Mouse (Mus musculus): ENCODE measurements around the gene Acadm.
A peak's percentile ranks its signal among the peaks of the same experiment; 100 is the strongest.

Gene Acadm

GRCm38 (mm10) chr3:153941613-153942012 is 2.8 kb downstream of the Acadm start:
- no peak for DNase-seq (ENCODE audit: low spot score in 2 of 2)

- no peak for DNase-seq (ENCODE audit: low spot score in 2 of 2)
These were observed 3.9 kb downstream of the Acadm start for GRCm38 (mm10) chr3:153940486-153940885.

GRCm38 (mm10) chr3:153940021-153940420 is 4.4 kb downstream of the Acadm start:
- DNase-seq (ENCODE audit: low spot score in 2 of 2) = no peak

GRCm38 (mm10) chr3:153937116-153937810 is 7.2 kb downstream of the Acadm start:
- DNase-seq (ENCODE audit: low spot score in 2 of 2) = no peak

- DNase-seq (ENCODE audit: low spot score in 2 of 2) = no peak
These were observed 8.6 kb downstream of the Acadm start for GRCm38 (mm10) chr3:153935878-153936277.

GRCm38 (mm10) chr3:153932461-153932860 is 12.0 kb downstream of the Acadm start:
- DNase-seq (ENCODE audit: low spot score in 2 of 2) = no peak

- no peak for DNase-seq (ENCODE audit: low spot score in 2 of 2)
These were observed 14.9 kb downstream of the Acadm start for GRCm38 (mm10) chr3:153929526-153929925.

GRCm38 (mm10) chr3:153926333-153926732 is 18.1 kb downstream of the Acadm start:
- DNase-seq (ENCODE audit: low spot score in 2 of 2) = no peak

GRCm38 (mm10) chr3:153921147-153921910 is 23.1 kb downstream of the Acadm start:
- no peak for DNase-seq (ENCODE audit: low spot score in 2 of 2)

GRCm38 (mm10) chr3:153917200-153917599 is 27.2 kb downstream of the Acadm start:
- no peak for DNase-seq (ENCODE audit: low spot score in 2 of 2)

GRCm38 (mm10) chr3:153913510-153914243 is 30.8 kb downstream of the Acadm start:
- DNase-seq (ENCODE audit: low spot score in 2 of 2) = no peak

- DNase-seq (ENCODE audit: low spot score in 2 of 2) = peak; percentile 90 to 94
These were observed 31.6 kb downstream of the Acadm start, which contains the start of gene Rabggtb for GRCm38 (mm10) chr3:153912546-153913509. Gene Rabggtb (minus strand): TSS chr3:153913009.

GRCm38 (mm10) chr3:153911882-153912440 is 32.5 kb downstream of the Acadm start:
- no peak for DNase-seq (ENCODE audit: low spot score in 2 of 2)

- no peak for DNase-seq (ENCODE audit: low spot score in 2 of 2)
These were observed 33.1 kb downstream of the Acadm start for GRCm38 (mm10) chr3:153911197-153911881.

GRCm38 (mm10) chr3:153910489-153910888 is 33.9 kb downstream of the Acadm start:
- no peak for DNase-seq (ENCODE audit: low spot score in 2 of 2)

GRCm38 (mm10) chr3:153908919-153909318 is 35.5 kb downstream of the Acadm start:
- no peak for DNase-seq (ENCODE audit: low spot score in 2 of 2)

GRCm38 (mm10) chr3:153906136-153906871 is 38.1 kb downstream of the Acadm start, which contains the start of gene Msh4:
Gene Msh4 (minus strand): TSS chr3:153906138.
- no peak for DNase-seq (ENCODE audit: low spot score in 2 of 2)

GRCm38 (mm10) chr3:153905251-153906135 is 38.9 kb downstream of the Acadm start:
- DNase-seq (ENCODE audit: low spot score in 2 of 2) = no peak

Measured in urinary bladder, postnatal 36 days (tissue).